Mouse (Mus musculus): Measurements from ENCODE around the gene Cpox.

DNA sequence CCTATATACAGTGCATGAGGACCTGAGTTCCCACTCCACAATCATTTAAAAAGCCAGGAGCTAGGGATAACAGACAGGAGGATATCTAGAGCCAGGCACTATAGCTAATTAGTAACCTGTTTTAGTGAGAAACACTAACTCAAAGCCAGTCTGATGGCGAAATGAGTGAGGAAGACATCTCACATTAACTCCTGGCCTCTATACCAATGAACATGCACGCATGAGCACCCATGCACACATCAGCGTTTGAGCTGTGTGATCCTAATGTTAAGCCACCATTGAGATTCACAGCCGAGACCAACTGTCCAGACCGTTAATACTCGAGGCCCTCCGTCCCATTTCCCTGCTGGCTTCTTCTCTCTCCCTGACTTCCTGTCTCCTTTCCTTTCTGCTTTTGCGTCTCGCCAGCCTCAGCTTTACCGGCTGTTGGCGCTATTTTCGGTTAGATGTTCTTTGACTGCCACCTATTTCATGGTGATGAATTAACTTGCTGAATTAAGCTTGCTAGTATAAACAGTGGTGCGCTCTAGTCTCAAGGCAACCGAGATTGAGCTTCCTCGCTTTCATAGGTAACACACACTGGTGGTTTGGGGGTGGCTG, 3.8 kb downstream of the Cpox start:
- TF ChIP-seq POLR2A (IDR thresholded peaks at IDR 0.05; ENCODE audit: insufficient read depth, low read depth, low read length), result no peak
- TF ChIP-seq CTCF (IDR thresholded peaks at IDR 0.05), result no peak
